Mouse (Mus musculus) ES-E14 (cell line): ENCODE data around the gene Ly86. TPM values are rescaled to one million over a fixed set of nuclear protein-coding genes. Genes with fewer than 3 reads are reported as not detected.

Source experiments
- DNase-seq: peaks from one replicate; pipeline ENCODE4 v3.0.0-alpha.2; 2013; ENCODE audit warnings: low read depth, low spot score
- H3K27ac ChIP-seq: 2 replicates; pipeline ENCODE4 v1.5.1; 2012; ENCODE audit warnings: low read depth, mild to moderate bottlenecking, low read length, moderate library complexity, mixed read lengths; ENCODE audit not compliant: poor library complexity, insufficient read depth, severe bottlenecking
- H3K36me3 ChIP-seq: 2 replicates; pipeline ENCODE4 v1.6.1; 2012; ENCODE audit warnings: mild to moderate bottlenecking, low read length, moderate library complexity, mixed read lengths; ENCODE audit not compliant: control insufficient read depth, poor library complexity, insufficient read depth, severe bottlenecking
- H3K4me1 ChIP-seq, 2 experiments: fragments of 150-350 bp in 1 of 2; sonication (generic) in 1 of 2; 2 replicates each; pipeline ENCODE4 v1.6.1; 2012; ENCODE audit warnings: low read length in 2 of 2, mild to moderate bottlenecking in 1 of 2, mixed read lengths in 1 of 2; ENCODE audit not compliant: control insufficient read depth in 2 of 2, insufficient read depth in 2 of 2, poor library complexity in 1 of 2
- H3K4me3 ChIP-seq, 2 experiments: fragments of 150-350 bp in 1 of 2; sonication (generic) in 1 of 2; 2 replicates each; pipeline ENCODE4 v1.5.1; 2012; ENCODE audit warnings: low read length in 2 of 2, low read depth in 1 of 2, mild to moderate bottlenecking in 1 of 2, mixed read lengths in 1 of 2; ENCODE audit not compliant: insufficient read depth in 1 of 2, poor library complexity in 1 of 2, severe bottlenecking in 1 of 2
- H3K9ac ChIP-seq: 2 replicates; pipeline ENCODE4 v1.6.1; 2012; ENCODE audit warnings: low read depth, mild to moderate bottlenecking, low read length, mixed read lengths; ENCODE audit not compliant: poor library complexity, insufficient read depth, severe bottlenecking
- H3K9me3 ChIP-seq: fragments of 150-350 bp; sonication (generic); 2 replicates; pipeline ENCODE4 v1.6.1; 2012; ENCODE audit warnings: low read depth, mild to moderate bottlenecking, low read length; ENCODE audit not compliant: control insufficient read depth, insufficient read depth
- CHD2 ChIP-seq: IDR thresholded peaks from 2 replicates; pipeline ENCODE4 v1.6.1; 2014; ENCODE audit warnings: mild to moderate bottlenecking, low read depth, low read length, inconsistent platforms
- HCFC1 ChIP-seq: IDR thresholded peaks from 2 replicates; pipeline ENCODE4 v1.6.1; 2012; ENCODE audit warnings: low read length, inconsistent platforms, borderline replicate concordance; ENCODE audit not compliant: insufficient read depth
- MAFK ChIP-seq: IDR thresholded peaks from 2 replicates; pipeline ENCODE4 v1.6.1; 2014; ENCODE audit warnings: mild to moderate bottlenecking, low read depth, low read length, inconsistent platforms; ENCODE audit not compliant: insufficient read depth
- ZC3H11A ChIP-seq: IDR thresholded peaks from 2 replicates; pipeline ENCODE4 v1.6.1; 2012; ENCODE audit warnings: low read depth, mild to moderate bottlenecking, inconsistent platforms, low read length, borderline replicate concordance
- ZNF384 ChIP-seq: IDR thresholded peaks from 2 replicates; pipeline ENCODE4 v1.6.1; 2012; ENCODE audit warnings: low read depth, low read length, inconsistent platforms
- in situ Hi-C, 2 experiments: fragments of 600-800 bp; cut with MboI; formaldehyde crosslinking; loops; one replicate each; pipeline ENCODE4 v1.15.1; 2025; ENCODE audit warnings: low sequenced_read_pairs in 2 of 2, inconsistent platforms in 1 of 2; ENCODE audit not compliant: unreplicated experiment in 2 of 2
- total RNA-seq: library from RNA; depleted of rRNA; stranded (reverse); fragments of 300-350 nt; gene quantifications from 2 replicates; pipeline ENCODE4 v1.2.3, GENCODE M21; 2012

The Ly86 gene
- total RNA-seq, 1 experiment = 0.94 TPM

DNA sequence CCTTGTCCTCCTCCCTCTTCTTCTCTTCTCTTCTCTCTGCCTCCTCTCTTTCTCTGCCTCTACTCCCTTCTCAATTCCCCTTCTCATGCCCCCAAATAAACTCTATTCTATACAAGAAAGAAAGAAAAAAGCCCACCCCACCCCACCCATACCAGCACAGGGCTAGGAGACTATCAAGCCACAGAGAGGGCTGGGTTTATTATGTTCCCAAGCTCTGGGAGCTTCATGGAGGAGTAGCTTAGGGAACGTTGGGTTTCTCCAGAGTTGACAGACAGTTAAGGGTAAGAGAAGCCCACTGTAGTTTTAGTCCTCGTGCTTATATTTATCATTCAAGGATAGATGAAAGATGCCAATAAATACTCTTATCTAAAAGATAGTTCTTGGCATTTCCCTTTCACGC lies 88.7 kb downstream of the Ly86 start:
- H3K4me3 ChIP-seq = no peak overlapping the region; a peak in 1 of 4 replicates

DNA sequence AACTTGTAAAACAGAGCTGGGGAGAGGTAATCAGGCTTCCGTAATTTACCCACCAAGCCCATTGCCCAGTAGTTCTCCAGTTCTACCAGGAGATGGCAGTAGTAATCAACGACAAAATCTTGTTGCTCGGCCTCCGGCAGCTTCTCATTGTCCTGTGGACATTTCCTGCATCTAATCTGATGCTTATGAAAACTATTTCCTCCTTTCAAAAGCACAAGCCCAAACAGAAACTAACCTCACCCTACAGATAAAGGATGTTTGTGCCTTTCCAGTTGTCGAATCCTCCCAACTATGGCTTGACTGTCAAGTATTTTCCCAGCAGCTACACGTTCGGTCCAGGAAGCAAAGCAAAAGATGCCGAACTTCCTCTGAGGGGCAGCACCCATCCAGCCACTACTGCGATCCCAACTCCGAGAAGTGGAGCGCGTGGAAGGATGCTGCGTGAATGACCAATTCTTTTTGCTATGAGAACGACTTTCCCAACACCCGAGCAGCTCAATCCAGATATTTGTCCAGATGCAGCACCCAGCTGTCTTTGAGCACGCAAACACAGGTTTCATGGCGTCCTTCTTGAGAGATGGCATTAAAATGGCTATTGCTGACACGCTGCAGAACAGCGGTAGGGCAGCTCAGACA lies 89.2 kb downstream of the Ly86 start:
- Histone ChIP-seq H3K27ac (no peak overlapping the region), H3K9me3 (no peaks in the 10 kb centered on the region), H3K4me1 (peaks cover 15 to 23% of the 10 kb centered on the region in 2 experiments), H3K4me3 (peak overlapping the region; percentile 4 to 13; a peak in 3 of 4 replicates), H3K36me3 (no peaks in the 10 kb centered on the region), H3K9ac (peak overlapping the region; percentile 33; the same call in 1 of the 2 replicates)
- in situ Hi-C loops = no loop called here
- DNase-seq = peak; percentile 75
- TF ChIP-seq ZC3H11A (peak; percentile 81), HCFC1 (no peak), CHD2 (no peak), ZNF384 (no peak), MAFK (no peak)

More for the DNA sequence above, 88.7 kb downstream of the Ly86 start:
- TF ChIP-seq ZC3H11A (no peak), ZNF384 (no peak), HCFC1 (no peak), MAFK (no peak), CHD2 (no peak)
- in situ Hi-C loops = no loop called here
- no peaks in the 10 kb centered on the region for H3K9me3 ChIP-seq
- no peak overlapping the region for H3K9ac ChIP-seq
- no peak for DNase-seq
- no peak overlapping the region for H3K27ac ChIP-seq
- H3K4me1 ChIP-seq = peaks cover 13 to 19% of the 10 kb centered on the region in 2 experiments; a peak in 3 of 4 replicates
- no peaks in the 10 kb centered on the region for H3K36me3 ChIP-seq

DNA sequence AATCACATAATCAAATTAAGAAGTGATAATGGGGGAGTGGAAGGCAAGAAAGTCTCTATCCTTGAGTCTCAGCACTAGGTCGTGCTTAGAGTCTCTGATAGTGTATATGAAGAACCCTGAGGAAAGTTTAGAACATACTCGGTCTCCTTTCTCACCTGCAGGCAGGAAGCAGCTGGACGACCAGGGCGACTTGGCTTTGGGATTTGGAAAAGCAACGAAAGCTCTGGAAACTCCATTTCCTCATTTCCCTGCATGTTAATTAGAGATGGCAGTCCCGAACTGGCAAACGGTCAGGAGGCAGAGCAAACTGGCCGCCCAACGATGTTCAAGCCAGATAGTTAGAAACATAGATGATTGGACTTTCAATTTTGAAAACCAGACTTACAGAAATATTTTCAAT lies 89.8 kb downstream of the Ly86 start:
- TF ChIP-seq HCFC1 (no peak), CHD2 (no peak), MAFK (no peak), ZNF384 (no peak), ZC3H11A (no peak)
- no peak for DNase-seq
- H3K27ac ChIP-seq = no peak overlapping the region
- H3K36me3 ChIP-seq = no peaks in the 10 kb centered on the region
- H3K9me3 ChIP-seq = no peaks in the 10 kb centered on the region
- in situ Hi-C loops = no loop called here
- peaks cover 15 to 25% of the 10 kb centered on the region in 2 experiments for H3K4me1 ChIP-seq
- H3K9ac ChIP-seq = no peak overlapping the region
- H3K4me3 ChIP-seq = no peak overlapping the region

DNA sequence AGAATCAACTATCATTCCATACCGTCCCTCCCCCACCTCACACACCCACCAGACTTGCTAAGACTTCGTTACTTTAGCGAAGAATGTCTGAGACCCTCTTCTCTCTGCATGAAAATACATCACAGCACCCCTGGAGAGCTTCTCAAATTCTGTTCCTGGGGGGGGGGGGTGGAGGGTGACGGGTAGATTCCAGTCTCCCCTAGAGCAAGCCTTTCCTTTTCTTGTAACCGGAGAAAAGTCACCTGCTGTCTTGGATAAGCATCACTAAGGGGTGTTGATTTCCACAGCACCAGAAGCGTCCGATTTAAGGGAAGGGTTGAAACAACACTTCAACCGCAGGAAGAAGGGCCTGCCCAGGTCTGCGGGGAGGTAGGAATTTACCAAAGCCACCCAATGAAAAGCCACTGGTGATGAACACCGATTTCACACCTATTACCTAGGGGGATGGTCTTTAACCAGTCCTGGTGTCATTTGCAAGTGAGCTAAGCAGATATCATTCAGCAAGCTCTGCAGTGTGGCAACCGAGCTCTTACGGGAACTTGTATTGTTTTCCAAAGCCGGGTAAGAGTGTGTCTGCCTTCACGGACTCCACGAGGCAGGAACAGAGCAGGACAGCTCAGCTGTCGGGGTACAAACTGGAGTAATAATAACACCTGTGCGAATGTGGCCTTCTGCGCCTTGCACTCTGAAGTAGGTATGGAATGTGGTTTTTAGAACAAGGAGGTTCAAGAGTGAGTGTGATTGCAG lies 91.4 kb downstream of the Ly86 start:
- no peak for TF ChIP-seq HCFC1
- TF ChIP-seq CHD2 = peak; percentile 84

More for the DNA sequence above, 91.4 kb downstream of the Ly86 start:
- Histone ChIP-seq H3K9ac (peak overlapping the region; percentile 38; the same call in 1 of the 2 replicates), H3K4me3 (peak overlapping the region; percentile 1 to 27; a peak in 3 of 4 replicates), H3K36me3 (no peaks in the 10 kb centered on the region), H3K9me3 (no peaks in the 10 kb centered on the region), H3K4me1 (peaks cover 29 to 33% of the 10 kb centered on the region in 2 experiments), H3K27ac (peak overlapping the region; percentile 93)
- in situ Hi-C loops = no loop called here
- DNase-seq = peak; percentile 75
